Mouse (Mus musculus): Measurements from ENCODE around the gene Oasl1.

Gene Oasl1

DNA sequence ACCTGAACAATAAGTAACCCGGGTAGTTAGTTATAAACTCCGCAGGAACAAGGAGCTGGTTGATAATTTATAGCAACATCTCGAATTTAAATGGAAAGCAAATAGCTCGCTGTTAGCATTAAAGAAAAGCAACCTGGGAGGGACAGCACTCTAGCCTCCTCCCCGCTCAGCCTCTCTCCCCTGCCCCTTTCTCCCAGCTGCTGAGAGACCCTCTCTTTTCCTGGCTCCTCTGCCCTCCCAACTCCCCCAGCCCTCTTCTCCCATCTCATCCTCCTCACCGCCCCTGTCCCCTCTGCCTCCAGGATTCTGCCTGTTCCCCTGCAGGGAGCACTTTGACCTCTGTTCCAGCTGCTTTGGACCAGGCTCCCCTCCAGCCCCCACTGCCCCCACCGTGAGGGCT lies 45.6 kb downstream of the Oasl1 start:
- DNase-seq (ENCODE audit: low read depth, low spot score), result no peak

DNA sequence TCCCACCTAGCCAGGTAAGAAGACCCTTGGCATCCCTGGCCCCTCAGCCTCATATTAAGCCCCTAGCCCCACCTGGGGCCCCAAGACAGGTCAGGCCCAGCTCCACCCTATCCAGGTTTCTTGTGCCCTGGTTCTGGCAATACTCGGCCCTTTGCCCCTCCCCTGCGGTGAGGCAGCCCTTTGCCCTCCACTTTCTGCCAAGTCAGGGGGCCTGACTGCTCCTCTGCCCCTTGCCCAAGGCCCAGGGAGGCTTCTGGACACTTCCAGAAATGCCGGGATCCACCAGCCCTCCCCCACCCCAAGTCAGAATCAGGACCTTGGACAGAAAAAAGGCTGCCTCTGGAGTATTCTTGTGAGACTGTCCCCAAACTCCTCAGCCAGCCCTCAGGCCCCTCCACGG lies 46.0 kb downstream of the Oasl1 start:
- DNase-seq (ENCODE audit: low read depth, low spot score), result no peak

DNA sequence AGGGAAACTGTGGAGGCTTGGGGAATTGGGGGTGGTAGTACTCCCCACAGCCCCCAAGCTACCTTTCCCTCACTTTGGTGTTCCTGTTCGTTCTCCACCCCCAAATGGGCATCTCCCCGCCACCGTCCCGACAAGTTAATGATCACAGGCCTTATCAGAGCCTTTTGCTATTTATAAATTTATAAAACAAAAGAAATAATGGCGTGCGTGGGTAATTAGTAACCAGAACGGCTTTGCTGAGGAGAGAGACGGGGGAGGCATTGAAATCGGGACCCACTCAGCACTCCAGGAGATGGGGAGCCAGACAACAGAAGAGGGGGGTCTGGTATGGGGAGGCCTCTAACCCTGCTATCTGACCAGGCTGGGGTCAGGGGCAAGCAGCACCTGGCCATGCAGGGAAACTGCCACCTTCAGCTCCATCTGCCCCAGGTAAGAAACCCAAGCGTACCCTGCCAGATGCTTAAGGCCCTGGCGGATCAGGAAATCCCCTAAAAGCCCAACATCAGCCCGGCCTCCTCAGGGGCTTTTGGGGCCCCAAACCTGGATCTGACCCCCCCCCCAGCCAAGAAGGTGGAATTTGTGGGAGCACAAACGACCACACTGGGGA lies 46.7 kb downstream of the Oasl1 start:
- no peak for DNase-seq (ENCODE audit: low read depth, low spot score)

DNA sequence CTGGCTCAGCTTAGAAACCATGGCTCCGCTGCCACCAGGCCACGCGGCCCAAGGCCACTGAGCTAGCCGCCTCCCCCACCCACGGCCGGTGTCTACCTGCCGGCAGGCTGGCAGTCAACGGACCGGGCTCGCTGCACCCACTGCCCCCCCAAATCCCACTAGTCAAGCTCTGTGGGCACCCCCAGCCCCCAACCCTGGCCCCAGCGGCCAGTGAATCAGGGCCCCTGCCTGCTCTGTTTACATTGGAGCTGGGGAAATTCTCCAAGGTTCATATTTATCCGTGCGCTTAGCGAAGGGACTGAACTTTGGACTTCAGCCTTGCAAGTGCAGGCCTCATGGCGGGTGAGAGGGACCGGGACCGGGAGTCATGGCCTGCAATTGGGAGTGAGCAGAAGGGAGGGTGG lies 47.8 kb downstream of the Oasl1 start, which contains the start of gene Hnf1a:
Hnf1a (minus strand) TSS at position 271 of the 404 bp plus-strand sequence.
- DNase-seq (ENCODE audit: low read depth, low spot score), result no peak

DNA sequence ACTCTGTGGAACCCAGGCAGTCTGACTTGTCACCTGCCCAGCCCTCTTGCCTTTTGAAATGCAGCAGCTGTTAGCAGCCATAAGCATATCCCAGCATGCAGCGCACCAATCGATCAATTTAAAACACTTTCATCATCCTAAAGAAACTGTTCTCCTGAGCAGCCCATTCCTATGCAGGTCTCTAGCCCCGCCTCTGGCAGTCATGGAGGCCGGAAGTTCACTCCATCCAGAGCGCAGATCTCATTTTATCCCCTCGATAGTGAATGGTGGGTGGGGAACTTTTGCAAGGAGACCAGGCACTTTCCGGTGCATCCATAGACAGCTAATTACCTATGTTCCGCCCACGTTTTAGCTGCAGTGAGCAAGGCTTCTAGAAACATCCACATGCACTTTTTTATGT lies 49.2 kb downstream of the Oasl1 start:
- DNase-seq (ENCODE audit: low read depth, low spot score), result no peak

DNA sequence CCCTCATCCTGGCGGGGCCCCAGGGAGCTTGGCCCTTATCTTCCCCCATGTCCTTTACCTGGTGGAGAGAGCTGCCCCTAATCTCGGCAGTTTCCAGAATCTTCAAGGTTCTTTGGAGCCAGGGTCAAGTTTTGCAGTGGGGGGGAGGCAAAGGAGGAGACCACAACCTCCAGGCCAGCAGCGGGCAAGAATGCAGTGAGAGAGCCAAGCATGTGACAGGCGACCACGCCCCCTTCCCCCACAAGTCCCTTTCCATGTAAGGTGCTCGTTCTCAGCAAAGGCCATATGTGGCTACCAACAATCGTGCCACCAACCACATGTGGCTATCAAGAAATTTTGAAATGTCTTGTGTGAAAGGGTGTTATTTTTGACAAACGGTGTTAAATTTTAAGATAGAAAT lies 50.1 kb downstream of the Oasl1 start:
- DNase-seq (ENCODE audit: low read depth, low spot score), result no peak

DNA sequence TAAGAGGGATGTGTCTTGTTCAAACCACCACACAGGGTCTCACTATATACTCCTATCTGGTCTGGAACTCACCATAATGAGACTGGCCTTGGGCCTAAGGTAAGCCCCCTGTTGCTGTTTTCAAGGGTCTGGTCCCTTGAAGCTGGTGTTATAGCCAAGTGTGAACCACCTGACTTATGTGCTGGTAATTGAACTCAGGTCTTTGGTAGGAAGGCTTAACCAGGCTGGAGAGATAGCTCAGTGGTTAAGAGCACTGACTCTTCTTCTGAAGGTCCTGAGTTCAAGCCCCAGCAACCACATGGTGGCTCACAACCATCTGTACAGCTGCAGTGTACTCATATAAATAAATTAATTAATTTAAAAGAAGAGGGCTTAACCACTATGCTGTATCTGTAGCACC lies 53.9 kb downstream of the Oasl1 start:
- no peak for DNase-seq (ENCODE audit: low read depth, low spot score)

DNA sequence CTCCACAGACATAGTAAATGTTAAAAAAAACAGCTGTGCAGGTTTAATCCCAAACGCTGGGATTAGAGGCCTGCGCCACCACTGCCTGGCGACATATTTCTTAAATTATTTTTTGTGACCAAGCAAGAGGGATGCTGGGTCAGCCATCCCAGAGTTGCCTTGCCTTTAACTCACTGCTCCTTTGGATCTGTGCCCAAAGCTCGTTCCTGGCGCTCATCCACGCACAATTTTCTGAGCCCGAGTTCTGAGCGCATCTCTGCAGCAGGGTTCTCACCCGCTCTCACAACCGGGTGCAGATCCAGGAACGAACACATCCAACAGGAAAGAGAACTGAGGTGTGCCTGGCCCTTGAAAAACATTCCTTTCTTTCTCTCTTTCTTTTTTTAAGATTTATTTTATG lies 55.4 kb downstream of the Oasl1 start:
- DNase-seq (ENCODE audit: low read depth, low spot score), result no peak

DNA sequence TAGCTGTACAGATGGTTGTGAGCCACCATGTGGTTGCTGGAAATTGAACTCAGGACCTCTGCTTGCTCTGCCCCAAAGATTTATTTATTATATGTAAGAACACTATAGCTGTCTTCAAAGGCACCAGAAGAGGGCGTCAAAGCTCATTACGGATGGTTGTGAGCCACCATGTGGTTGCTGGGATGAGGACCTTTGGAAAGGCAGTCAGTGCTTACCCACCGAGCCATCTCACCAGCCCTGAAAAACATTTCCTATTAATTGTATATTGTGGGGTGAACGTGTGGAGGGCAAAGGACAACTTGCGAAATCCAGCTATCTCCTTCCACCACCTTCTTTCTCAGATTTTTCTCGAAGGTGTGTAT lies 55.8 kb downstream of the Oasl1 start:
- DNase-seq (ENCODE audit: low read depth, low spot score), result peak; percentile 27

DNA sequence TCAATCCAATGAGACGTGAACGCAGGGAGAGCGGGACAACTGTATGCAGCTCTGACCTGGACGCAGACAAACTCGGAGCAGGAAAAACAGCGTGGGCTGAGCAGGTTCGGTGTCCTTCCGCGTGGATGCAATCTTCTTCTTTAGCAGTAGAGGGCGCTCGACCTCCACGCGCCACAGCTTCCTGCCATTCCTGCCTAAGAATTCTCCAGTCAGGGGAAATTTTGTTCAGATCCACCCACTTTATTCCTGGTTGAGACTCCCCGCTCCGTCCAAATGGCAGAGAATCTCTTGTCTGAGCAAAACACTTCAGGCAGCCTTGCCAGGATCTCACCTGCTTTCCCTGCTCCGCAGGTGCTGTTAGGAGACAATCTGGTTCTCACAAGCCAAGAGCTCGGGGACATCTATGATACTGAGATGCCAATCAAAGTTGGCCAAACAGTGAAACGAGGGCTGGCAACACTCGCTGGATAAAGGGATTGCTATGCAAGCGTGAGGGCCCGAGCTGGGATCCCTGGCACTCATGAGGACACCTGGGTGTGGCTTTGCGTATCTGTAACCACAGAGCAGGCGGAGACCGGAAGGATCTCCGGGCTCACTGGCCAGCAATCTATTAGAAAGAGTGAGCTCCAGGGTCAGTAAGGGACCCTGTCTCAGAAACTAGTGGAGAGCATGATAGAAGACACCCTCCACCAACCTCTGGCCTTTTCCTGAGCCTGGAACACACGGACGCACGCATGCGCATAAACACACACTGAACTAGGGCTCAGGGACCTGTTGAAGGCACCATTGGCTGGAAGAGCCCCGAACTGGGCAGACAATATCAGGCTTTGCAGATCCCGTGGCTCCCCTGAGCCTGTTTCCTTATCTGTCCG lies 56.4 kb downstream of the Oasl1 start:
- peak; percentile 53 for DNase-seq (ENCODE audit: low read depth, low spot score)

DNA sequence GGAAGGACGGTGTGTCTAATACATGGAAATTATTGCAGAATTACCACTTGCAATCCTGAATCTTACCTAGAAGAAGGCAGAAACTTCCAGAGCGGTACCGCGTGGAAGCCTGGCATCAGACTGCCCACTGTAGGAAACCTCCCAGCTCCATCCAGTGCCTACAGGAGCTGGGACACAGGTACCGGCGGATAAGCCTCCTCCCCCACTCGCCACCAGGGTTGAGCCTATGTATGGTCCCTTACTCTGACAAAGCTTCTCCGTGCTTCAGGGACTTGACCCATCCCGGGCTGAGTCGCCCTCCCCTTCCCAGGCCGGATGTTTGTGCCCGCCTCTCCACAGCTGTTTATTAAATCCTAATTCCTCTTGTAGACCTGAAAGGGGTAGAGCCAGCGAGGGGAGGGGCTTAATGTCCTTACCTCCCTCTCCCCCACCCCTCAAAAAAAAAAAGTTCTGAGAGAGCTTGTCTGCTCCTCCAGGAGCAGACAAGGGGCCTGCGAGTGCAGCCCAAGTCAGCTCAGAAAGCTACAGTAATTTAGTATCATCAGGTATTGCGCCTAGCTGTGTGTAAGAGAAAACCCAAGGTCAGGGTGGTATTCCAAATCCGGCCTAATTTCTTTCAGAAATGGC lies 57.2 kb downstream of the Oasl1 start:
- DNase-seq (ENCODE audit: low read depth, low spot score), result no peak

DNA sequence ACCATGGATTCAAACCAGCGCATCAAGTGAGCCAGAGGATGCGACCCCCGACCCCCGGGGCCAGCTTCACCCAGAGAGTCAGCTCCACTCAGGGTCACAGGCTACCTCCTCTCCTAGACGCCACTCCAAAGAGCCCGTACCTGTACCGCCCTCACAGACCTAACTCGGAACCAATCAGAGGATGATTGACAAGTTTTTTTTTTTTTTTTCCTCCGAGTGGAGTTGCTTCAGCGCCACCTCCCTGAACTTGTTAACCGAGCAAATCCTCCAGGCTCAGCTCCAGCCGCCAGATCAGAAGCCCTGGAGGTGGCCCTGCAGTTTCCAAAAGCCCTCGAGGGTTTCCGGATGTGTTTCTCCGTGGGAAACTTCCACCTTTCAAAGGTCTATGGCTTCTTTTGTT lies 59.0 kb downstream of the Oasl1 start:
- no peak for DNase-seq (ENCODE audit: low read depth, low spot score)

DNA sequence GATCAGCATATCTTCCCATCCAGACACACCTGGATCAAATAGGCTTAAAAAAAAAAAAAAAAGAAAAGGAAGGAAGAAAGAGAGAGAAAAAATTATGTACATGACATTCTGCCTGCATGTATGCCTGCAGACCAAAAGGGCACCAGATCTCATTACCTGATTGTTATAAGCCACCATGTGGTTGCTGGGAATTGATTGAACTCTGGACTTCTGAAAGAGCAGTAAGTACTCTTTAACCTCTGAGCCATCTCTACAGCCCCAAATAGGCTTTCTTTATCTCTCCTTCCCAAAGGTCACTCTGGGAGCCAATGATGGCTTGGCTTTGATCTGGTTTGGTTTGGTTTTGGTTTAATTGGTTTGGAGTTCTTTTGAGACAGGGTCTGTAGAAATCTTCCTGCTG lies 62.0 kb downstream of the Oasl1 start:
- no peak for DNase-seq (ENCODE audit: low read depth, low spot score)

Data from embryo, embryonic 11.5 days (tissue).